Mouse (Mus musculus): ENCODE results near the gene Ndel1.
A peak's percentile ranks its signal among the peaks of the same experiment; 100 is the strongest.

DNA sequence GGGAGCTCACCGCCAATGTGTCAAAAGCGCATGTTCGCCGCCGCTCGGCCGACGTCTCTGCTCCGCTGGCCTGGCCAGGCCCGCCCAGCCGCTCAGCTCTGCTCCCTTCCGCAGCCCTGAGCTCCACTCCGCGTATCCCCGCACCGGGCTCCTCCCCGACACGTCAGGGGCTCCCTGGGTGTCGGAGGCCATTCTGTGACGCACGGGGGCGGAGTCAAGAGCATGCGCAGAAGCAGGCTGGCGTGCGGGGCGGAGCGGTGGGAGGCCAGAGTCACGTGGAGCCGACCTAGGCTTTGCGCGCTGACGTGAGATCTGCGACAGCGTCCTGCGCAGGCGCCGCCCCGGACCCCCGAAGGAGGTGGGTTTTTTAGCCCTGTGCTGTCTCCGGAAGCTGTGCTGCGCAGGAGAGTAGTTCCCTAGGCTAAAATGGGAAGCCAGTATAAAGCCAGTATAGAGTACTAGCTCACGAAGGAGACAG is 18.7 kb downstream of the Ndel1 start:
- peak; percentile 96 for TF ChIP-seq POLR2A (IDR thresholded peaks at IDR 0.05; ENCODE audit: low read depth, low read length)
- TF ChIP-seq CTCF (conservative IDR thresholded peaks at IDR 0.05 in 1 of 2, IDR thresholded peaks at IDR 0.05 in 1 of 2; ENCODE audit: low read depth in 2 of 2, low read length in 2 of 2), result no peak
